Comparison of ENCODE assay signal across 8 mouse cellular contexts in the genomic region with DNA sequence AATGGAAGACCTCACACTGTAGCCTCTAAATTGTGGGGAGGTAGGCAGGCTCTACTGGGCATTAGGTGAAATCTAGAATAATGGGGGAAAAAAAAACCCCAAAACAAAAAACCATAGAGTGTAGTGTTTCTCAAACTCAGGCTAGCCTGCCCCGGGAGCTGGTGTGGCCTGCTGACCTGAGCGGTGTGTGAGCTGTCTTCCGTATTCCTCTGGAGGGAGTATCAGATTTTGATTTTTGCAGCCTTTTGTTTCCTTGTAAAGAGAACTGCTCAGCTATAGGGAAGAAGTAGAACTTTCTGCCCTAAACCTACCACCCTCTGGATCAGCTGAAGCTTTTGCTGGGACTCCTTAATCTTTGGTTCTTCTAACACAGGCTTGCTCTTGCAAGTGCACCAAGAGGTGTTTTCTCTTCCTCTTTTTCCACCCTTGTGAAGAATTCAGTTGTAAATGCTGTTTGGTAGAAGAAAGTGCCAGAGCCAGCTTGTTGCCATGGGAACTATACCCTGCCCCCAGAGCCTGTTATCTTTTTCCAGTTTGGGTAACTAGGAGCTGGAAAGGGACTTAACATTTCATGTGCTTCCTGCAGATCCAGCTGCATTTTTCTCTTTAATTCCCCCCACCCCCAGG. TPM values are rescaled to one million over a fixed set of nuclear protein-coding genes. Genes with fewer than 3 reads are reported as not detected.
DNase-seq lines count a peak whose midpoint lies in the region; ATAC-seq and TF ChIP-seq lines count a peak whose summit lies in the region.

No protein-coding gene starts in this region.

- H3K9me3 ChIP-seq in neural tube, embryonic 14.5 days (ENCODE audit: control insufficient read depth, low read length): no peaks in the 10 kb centered on the region

- H3K27me3 ChIP-seq in spleen, adult 2 months (ENCODE audit: control insufficient read depth, insufficient read depth, low read length): no peaks in the 10 kb centered on the region
- H3K27me3 ChIP-seq in neural tube, embryonic 14.5 days (ENCODE audit: control insufficient read depth, insufficient read depth, low read length): no peaks in the 10 kb centered on the region

- H3K9ac ChIP-seq in neural tube, embryonic 14.5 days (replicated peaks; ENCODE audit: low read depth, low read length): no peak overlapping the region

- peak overlapping the region; percentile 6; the same call in 1 of the 2 replicates for H3K4me2 ChIP-seq in neural tube, embryonic 14.5 days (ENCODE audit: low read depth, low read length)

- no peak for TF ChIP-seq POLR2A in spleen, adult 2 months (IDR thresholded peaks at IDR 0.05; ENCODE audit: low read depth, low read length)

- no peak for ATAC-seq in neural tube, embryonic 14.5 days (ENCODE audit: low read depth)

- H3K4me3 ChIP-seq in spleen, adult 2 months (ENCODE audit: extremely low read depth, insufficient read depth, insufficient read length): no peak overlapping the region
- peak overlapping the region; percentile 19; the same call in 1 of the 2 replicates for H3K4me3 ChIP-seq in left cerebral cortex, adult 2 months
- H3K4me3 ChIP-seq in neural tube, embryonic 14.5 days (ENCODE audit: low read depth, low read length): no peak overlapping the region

- peaks cover 20% of the 10 kb centered on the region for H3K36me3 ChIP-seq in spleen, adult 2 months (ENCODE audit: control insufficient read depth, insufficient read depth, low read length)
- H3K36me3 ChIP-seq in neural tube, embryonic 14.5 days (ENCODE audit: control insufficient read depth, insufficient read depth, low read length): peaks cover 21% of the 10 kb centered on the region

- intact Hi-C loops in left cerebral cortex, adult 2 months (cut with DNase I): loop anchor here (5.0 kb wide), 2 partner anchors 33 to 128 kb away; a partner anchor contains a TSS
- intact Hi-C loops in gastrocnemius, postnatal 36 days (cut with DNase I): no loop called here

- 14% methylated on average over 3 of the region's 3 CpGs for WGBS in spleen, adult 2 months
- 47% methylated on average over 3 of the region's 3 CpGs for WGBS in neural tube, embryonic 14.5 days

- peak; percentile 31 to 55 for DNase-seq in adrenal gland, postnatal 36 days
- DNase-seq in adrenal gland, postnatal 25 days: no peak
- no peak for DNase-seq in spleen, adult 2 months (ENCODE audit: low read depth in 1 of 2, low spot score in 2 of 2)
- DNase-seq in spleen, postnatal 4 days (ENCODE audit: low spot score in 2 of 2): no peak
- peak; percentile 38 to 43 for DNase-seq in left cerebral cortex, adult 2 months (ENCODE audit: extremely low spot score in 1 of 2, low spot score in 2 of 2)
- DNase-seq in gastrocnemius, postnatal 36 days: no peak
- DNase-seq in embryo, embryonic 10.5 days (ENCODE audit: low spot score): no peak

- peaks cover 23% of the 10 kb centered on the region; the same call in 1 of the 2 replicates for H3K4me1 ChIP-seq in spleen, adult 2 months (ENCODE audit: control insufficient read depth, insufficient read depth, insufficient read length)
- peaks cover 28% of the 10 kb centered on the region for H3K4me1 ChIP-seq in neural tube, embryonic 14.5 days (ENCODE audit: control insufficient read depth, insufficient read depth, low read length)

- no peak for TF ChIP-seq CTCF in spleen, adult 2 months (IDR thresholded peaks at IDR 0.05; ENCODE audit: extremely low read depth, insufficient read depth, insufficient read length, insufficient replicate concordance)
- TF ChIP-seq CTCF in left cerebral cortex, adult 2 months (IDR thresholded peaks at IDR 0.05): no peak

- peak overlapping the region; percentile 61 for H3K27ac ChIP-seq in spleen, adult 2 months (ENCODE audit: insufficient read depth, low read length)
- peak overlapping the region; percentile 83 for H3K27ac ChIP-seq in left cerebral cortex, adult 2 months
- peak overlapping the region; percentile 16; the same call in 1 of the 2 replicates for H3K27ac ChIP-seq in neural tube, embryonic 14.5 days (ENCODE audit: low read depth, low read length)

RNA-seq across cellular contexts. Expression of a gene that starts 11.4 kb away (rescaled TPM):
- 100 to 1,000 TPM; 183 to 215 TPM for total RNA-seq in adrenal gland, postnatal 36 days (2021)
- total RNA-seq in adrenal gland, postnatal 25 days (2021): 178 and 198 TPM in 2 replicates
- 127 and 141 TPM in 2 replicates for polyA plus RNA-seq in spleen, adult 2 months (2012; rRNA removed)
- 100 to 1,000 TPM; 182 to 193 TPM for total RNA-seq in left cerebral cortex, adult 2 months (2021)
- 281 and 342 TPM in 2 replicates for polyA plus RNA-seq in neural tube, embryonic 14.5 days (2014; fragmentation: Nextera tagmentation; extraction: Ambion mirVana)
- 100 to 1,000 TPM; 150 to 798 TPM for total RNA-seq in gastrocnemius, postnatal 36 days (2021)

RNA-seq across cellular contexts. Expression of a gene that starts 20.1 kb away (rescaled TPM):
- under 1 TPM; 0.66 TPM for total RNA-seq in adrenal gland, postnatal 36 days (2021)
- total RNA-seq in adrenal gland, postnatal 25 days (2021): 0.55 and 0.71 TPM in 2 replicates
- 0.53 and 0.56 TPM in 2 replicates for polyA plus RNA-seq in spleen, adult 2 months (2012; rRNA removed)
- total RNA-seq in left cerebral cortex, adult 2 months (2021): under 1 TPM; 0.36 to 0.42 TPM
- polyA plus RNA-seq in neural tube, embryonic 14.5 days (2014; fragmentation: Nextera tagmentation; extraction: Ambion mirVana): 0.35 and 0.52 TPM in 2 replicates
- total RNA-seq in gastrocnemius, postnatal 36 days (2021): under 1 TPM in 1 of 2 experiments, not detected in 1; 0.05 TPM

RNA-seq across cellular contexts. Expression of a gene that starts 31.4 kb away (rescaled TPM):
- total RNA-seq in adrenal gland, postnatal 36 days (2021): 100 to 1,000 TPM; 146 to 159 TPM
- 158 and 190 TPM in 2 replicates for total RNA-seq in adrenal gland, postnatal 25 days (2021)
- polyA plus RNA-seq in spleen, adult 2 months (2012; rRNA removed): 81.5 and 85.5 TPM in 2 replicates
- 100 to 1,000 TPM; 180 to 197 TPM for total RNA-seq in left cerebral cortex, adult 2 months (2021)
- 163 and 171 TPM in 2 replicates for polyA plus RNA-seq in neural tube, embryonic 14.5 days (2014; fragmentation: Nextera tagmentation; extraction: Ambion mirVana)
- total RNA-seq in gastrocnemius, postnatal 36 days (2021): 10 to 100 TPM; 80.6 to 90.5 TPM

RNA-seq across cellular contexts. Expression of a gene that starts 32.4 kb away (rescaled TPM):
- 10 to 100 TPM; 81.6 to 85.9 TPM for total RNA-seq in adrenal gland, postnatal 36 days (2021)
- 77.0 and 90.3 TPM in 2 replicates for total RNA-seq in adrenal gland, postnatal 25 days (2021)
- polyA plus RNA-seq in spleen, adult 2 months (2012; rRNA removed): 24.0 and 24.5 TPM in 2 replicates
- total RNA-seq in left cerebral cortex, adult 2 months (2021): 10 to 100 TPM; 95.2 to 98.7 TPM
- 219 and 232 TPM in 2 replicates for polyA plus RNA-seq in neural tube, embryonic 14.5 days (2014; fragmentation: Nextera tagmentation; extraction: Ambion mirVana)
- 10 to 100 TPM; 78.1 to 90.6 TPM for total RNA-seq in gastrocnemius, postnatal 36 days (2021)

Comparison
In these comparisons a context has a peak if more than half of its experiments do, and no peak if none do; other contexts are left out.
1. DNase-seq: peak in adrenal gland, postnatal 36 days (2 of 2) and left cerebral cortex, adult 2 months (2 of 2); none in adrenal gland, postnatal 25 days (single experiment), spleen, adult 2 months (0 of 2), spleen, postnatal 4 days (0 of 2), gastrocnemius, postnatal 36 days (0 of 2) and embryo, embryonic 10.5 days (single experiment).
2. H3K27ac ChIP-seq: peak in every context shown above with its lines; median percentile 83 in left cerebral cortex, adult 2 months; 61 in spleen, adult 2 months; 16 in neural tube, embryonic 14.5 days.